Mouse (Mus musculus) CH12.LX (cell line): ENCODE measurements around the gene Car15. TPM values are rescaled to one million over a fixed set of nuclear protein-coding genes. Genes with fewer than 3 reads are reported as not detected.
A peak's percentile ranks its signal among the peaks of the same experiment; 100 is the strongest.

ENCODE experiments used
- DNase-seq: peaks from one replicate; pipeline ENCODE4 v3.0.0-alpha.2; 2013; ENCODE audit errors: extremely low read depth
- H3K27ac ChIP-seq: 2 replicates; pipeline ENCODE4 v1.5.1; 2012; ENCODE audit warnings: low read depth, mild to moderate bottlenecking, control low read depth, moderate library complexity; ENCODE audit not compliant: insufficient read depth
- H3K27me3 ChIP-seq: replicated peaks from 2 replicates; pipeline ENCODE3; 2012; ENCODE audit warnings: inconsistent platforms
- H3K36me3 ChIP-seq, 2 experiments: replicated peaks in 1 of 2; 2 replicates each; pipeline versions ENCODE3 to v1.6.1; 2012; ENCODE audit warnings: inconsistent platforms in 1 of 2, low read length in 1 of 2, mild to moderate bottlenecking in 1 of 2, mixed read lengths in 1 of 2, moderate library complexity in 1 of 2; ENCODE audit not compliant: control insufficient read depth in 1 of 2, insufficient read depth in 1 of 2
- H3K4me1 ChIP-seq, 2 experiments: 2 replicates each; pipeline ENCODE4 v1.6.1; 2012; ENCODE audit warnings: inconsistent platforms in 1 of 2, moderate library complexity in 1 of 2; ENCODE audit not compliant: insufficient read depth in 2 of 2, control insufficient read depth in 1 of 2
- H3K4me2 ChIP-seq: 2 replicates; pipeline ENCODE4 v1.6.1; 2012; ENCODE audit warnings: low read depth, mild to moderate bottlenecking, control low read depth; ENCODE audit not compliant: poor library complexity, insufficient read depth, severe bottlenecking
- H3K4me3 ChIP-seq, 3 experiments: fragments of 150-350 bp in 1 of 3; sonication (generic) in 1 of 3; replicated peaks in 1 of 3; 2 replicates each; pipeline versions ENCODE3 to v1.5.1; 2011 to 2012; ENCODE audit warnings: low read depth in 2 of 3, low read length in 2 of 3, mild to moderate bottlenecking in 2 of 3, moderate library complexity in 2 of 3, control low read depth in 1 of 3, improper control_type of control experiment in 1 of 3, inconsistent platforms in 1 of 3, mixed read lengths in 1 of 3; ENCODE audit not compliant: poor library complexity in 1 of 3
- H3K79me2 ChIP-seq: replicated peaks from 2 replicates; pipeline ENCODE4 v1.6.1; 2012; ENCODE audit warnings: mild to moderate bottlenecking, moderate library complexity; ENCODE audit not compliant: control insufficient read depth, poor library complexity, insufficient read depth, severe bottlenecking; ENCODE audit errors: extremely low read depth
- H3K9ac ChIP-seq: 2 replicates; pipeline ENCODE4 v1.6.1; 2012; ENCODE audit warnings: low read depth, mild to moderate bottlenecking, control low read depth, moderate library complexity; ENCODE audit not compliant: insufficient read depth
- H3K9me3 ChIP-seq: replicated peaks from 2 replicates; pipeline ENCODE3; 2012; ENCODE audit warnings: low read length, inconsistent platforms, mixed read lengths
- CTCF ChIP-seq, 2 experiments: IDR thresholded peaks in 1 of 2; conservative IDR thresholded peaks in 1 of 2; 2 replicates each; pipeline ENCODE4 v1.5.1; 2011 to 2012; ENCODE audit warnings: low read depth in 2 of 2, low read length in 2 of 2, improper control_type of control experiment in 1 of 2, inconsistent platforms in 1 of 2, mild to moderate bottlenecking in 1 of 2, moderate library complexity in 1 of 2
- E2F4 ChIP-seq: IDR thresholded peaks from 2 replicates; pipeline ENCODE4 v1.6.1; 2011; ENCODE audit warnings: low read depth, low read length, improper control_type of control experiment; ENCODE audit not compliant: insufficient replicate concordance
- ELF1 ChIP-seq: IDR thresholded peaks from 2 replicates; pipeline ENCODE4 v1.6.1; 2014; ENCODE audit warnings: low read depth, mild to moderate bottlenecking, inconsistent platforms, low read length, improper control_type of control experiment
- GABPA ChIP-seq: IDR thresholded peaks from 2 replicates; pipeline ENCODE4 v1.6.1; 2012; ENCODE audit warnings: low read depth, low read length, improper control_type of control experiment, inconsistent platforms; ENCODE audit not compliant: insufficient replicate concordance
- MAX ChIP-seq: IDR thresholded peaks from 2 replicates; pipeline ENCODE4 v1.6.1; 2011; ENCODE audit warnings: low read length, improper control_type of control experiment
- MAZ ChIP-seq: IDR thresholded peaks from 2 replicates; pipeline ENCODE4 v1.6.1; 2012; ENCODE audit warnings: low read depth, mild to moderate bottlenecking, inconsistent platforms, low read length, improper control_type of control experiment, moderate library complexity
- MXI1 ChIP-seq: IDR thresholded peaks from 2 replicates; pipeline ENCODE4 v1.6.1; 2011; ENCODE audit warnings: mild to moderate bottlenecking, low read depth, low read length, improper control_type of control experiment
- RAD21 ChIP-seq: IDR thresholded peaks from 2 replicates; pipeline ENCODE4 v1.6.1; 2011; ENCODE audit warnings: low read depth, mild to moderate bottlenecking, low read length, improper control_type of control experiment, moderate library complexity
- SIN3A ChIP-seq: IDR thresholded peaks from 2 replicates; pipeline ENCODE4 v1.6.1; 2012; ENCODE audit warnings: low read length, improper control_type of control experiment, inconsistent platforms
- SMC3 ChIP-seq: IDR thresholded peaks from 2 replicates; pipeline ENCODE4 v1.6.1; 2011; ENCODE audit warnings: low read depth, low read length, improper control_type of control experiment
- TCF12 ChIP-seq: IDR thresholded peaks from 2 replicates; pipeline ENCODE4 v1.6.1; 2014; ENCODE audit warnings: low read depth, mild to moderate bottlenecking, inconsistent platforms, low read length, improper control_type of control experiment
- USF2 ChIP-seq: conservative IDR thresholded peaks from 2 replicates; pipeline ENCODE4 v1.6.1; 2011; ENCODE audit warnings: low read depth, low read length, improper control_type of control experiment
- dilution Hi-C: fragments of 300-500 bp; cut with MboI; formaldehyde crosslinking; loops from 2 replicates; pipeline ENCODE4 v1.14.3; 2020; ENCODE audit warnings: low sequenced_read_pairs; ENCODE audit not compliant: extremely low pct_unique_long_range_greater_than_20kb, extremely low pct_ligation_motif_present
- in situ Hi-C: fragments of 300-500 bp; cut with MboI; formaldehyde crosslinking; loops from 3 replicates; pipeline ENCODE4 v1.14.3; 2019; ENCODE audit warnings: low sequenced_read_pairs, low pct_ligation_motif_present, low pct_unique_long_range_greater_than_20kb, mixed read lengths
- polyA plus RNA-seq: library from polyadenylated mRNA; unstranded; fragments of >175 nt; gene quantifications from 2 replicates; pipeline ENCODE4 v1.2.1, GENCODE M21; 2012; ENCODE audit warnings: low read depth; ENCODE audit not compliant: insufficient read length
- total RNA-seq, 2 experiments: library from RNA; depleted of rRNA; stranded (reverse); fragments of 300-350 nt in 1 of 2; fragments of >200 nt in 1 of 2; gene quantifications; 2 replicates each; pipeline ENCODE4 v1.2.3; 2012 to 2014

The Car15 gene
- total and polyA plus RNA-seq, 3 experiments = 1.5 to 3.9 (median 1.6) TPM

DNA sequence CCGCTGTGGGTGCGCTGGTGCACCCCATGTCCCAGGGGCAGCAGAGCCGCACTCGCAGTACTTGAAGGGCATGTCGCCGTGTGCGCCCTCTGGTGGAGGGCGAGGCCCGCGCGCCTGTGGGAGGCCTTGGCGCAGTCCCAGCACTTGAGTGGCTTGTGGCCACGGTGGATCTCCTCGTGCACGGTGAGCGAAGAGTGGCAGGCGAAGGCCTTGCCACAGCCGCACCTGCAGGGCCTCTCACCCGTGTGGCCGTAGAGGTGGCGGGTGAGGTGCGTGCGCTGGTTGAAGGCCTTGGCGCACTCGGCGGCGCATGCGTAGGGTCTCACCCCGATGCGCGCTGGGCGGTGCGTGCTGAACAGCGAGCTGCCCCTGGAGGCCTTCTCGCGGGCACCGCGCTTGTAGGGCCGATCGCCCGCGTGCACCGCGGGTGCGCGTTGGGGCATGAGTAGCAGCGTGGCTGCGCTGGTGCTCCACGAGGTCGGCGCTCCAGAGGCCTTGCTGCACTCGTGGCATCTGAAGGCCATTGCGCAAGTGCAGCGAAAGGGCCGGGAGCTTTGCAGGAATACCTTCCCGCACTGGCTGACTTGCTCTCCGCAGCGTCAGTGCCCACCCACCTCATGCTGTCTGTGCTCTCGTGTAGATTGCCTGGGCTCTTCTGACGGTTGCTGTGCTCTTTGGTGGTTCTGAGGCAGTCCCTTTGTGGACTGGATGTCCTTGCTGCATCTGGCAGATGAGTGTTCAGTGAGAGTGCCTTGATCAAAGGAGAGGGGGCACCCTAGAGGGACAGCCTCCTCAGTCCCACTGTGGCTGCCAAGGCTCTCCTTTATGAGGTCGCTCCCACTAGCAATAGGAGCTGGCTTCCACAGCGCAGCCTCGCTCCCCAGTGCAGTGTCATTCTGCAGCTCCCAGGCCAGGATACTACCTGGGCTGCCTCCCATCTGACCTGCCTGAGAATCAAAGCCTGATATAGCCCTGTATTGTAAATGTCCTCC is 22.5 kb downstream of the Car15 start:
- Histone ChIP-seq H3K27me3 (peaks cover 46% of the 10 kb centered on the region), H3K36me3 (no peaks in the 10 kb centered on the region), H3K4me2 (no peak overlapping the region), H3K4me3 (no peak overlapping the region), H3K4me1 (peaks cover 0 to 6% of the 10 kb centered on the region in 2 experiments; a peak in 1 of 4 replicates), H3K79me2 (no peaks in the 10 kb centered on the region), H3K27ac (no peak overlapping the region), H3K9me3 (peaks cover 3% of the 10 kb centered on the region), H3K9ac (no peak overlapping the region)
- DNase-seq = peak; percentile 37
- TF ChIP-seq MXI1 (no peak), ELF1 (no peak), USF2 (no peak), RAD21 (peak; percentile 6), CTCF (conservative IDR thresholded peaks at IDR 0.05 in 1 of 2, IDR thresholded peaks at IDR 0.05 in 1 of 2; ENCODE audit: low read depth in 2 of 2, low read length in 2 of 2) (peak; percentile 27 to 73; a peak in 3 of 4 replicates), MAX (peak; percentile 43; the same call in 1 of the 2 replicates), SIN3A (no peak), SMC3 (peak; percentile 53)
- dilution Hi-C loops (no loop called here), in situ Hi-C loops (no loop called here)

GRCm38 (mm10) chr16:17813173-17813572 is 25.0 kb downstream of the Car15 start:
- TF ChIP-seq MXI1 (no peak), GABPA (no peak), SMC3 (no peak), E2F4 (no peak), MAZ (no peak), TCF12 (no peak)
- TF ChIP-seq, all 38 proteins: peak for 0
- Histone ChIP-seq H3K4me2 (no peak overlapping the region), H3K36me3 (no peaks in the 10 kb centered on the region), H3K9me3 (peaks cover 3% of the 10 kb centered on the region), H3K79me2 (no peaks in the 10 kb centered on the region), H3K27me3 (peaks cover 57% of the 10 kb centered on the region), H3K9ac (no peak overlapping the region), H3K4me1 (peaks cover 0 to 6% of the 10 kb centered on the region in 2 experiments; a peak in 1 of 4 replicates), H3K27ac (no peak overlapping the region), H3K4me3 (no peak overlapping the region)
- in situ Hi-C loops = no loop called here
- DNase-seq = no peak
- dilution Hi-C loops = no loop called here
